Comparison of ENCODE assay signal across 8 mouse cellular contexts in the genomic region with DNA sequence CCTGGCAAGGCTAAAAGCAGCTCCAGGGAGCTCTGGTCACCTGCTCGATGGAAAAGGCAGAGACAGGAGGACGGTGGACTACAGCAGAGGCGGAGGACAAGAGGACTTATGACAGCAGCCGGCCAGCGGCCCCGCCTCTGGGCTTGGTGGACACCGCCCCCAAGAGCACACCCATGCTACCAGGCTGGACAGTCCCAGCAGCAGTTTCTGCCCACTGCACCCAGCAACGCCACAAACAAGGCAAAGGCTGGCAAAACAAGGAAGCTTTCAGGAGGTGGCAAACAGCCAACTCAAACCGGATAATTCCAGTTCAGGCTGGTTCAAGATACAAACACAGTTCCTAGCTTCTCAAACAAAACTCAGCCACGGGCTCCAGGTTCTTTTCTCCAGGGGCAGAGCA. TPM values are rescaled to one million over a fixed set of nuclear protein-coding genes. Genes with fewer than 3 reads are reported as not detected.
DNase-seq lines count a peak whose midpoint lies in the region; ATAC-seq and TF ChIP-seq lines count a peak whose summit lies in the region.
"Had no signal": no experiment of that assay in that cellular context is flagged by ENCODE, and none has a peak within 500 bp of the region (broad histone marks: within the 10 kb centered on the region; RNA-seq: fewer than 3 reads in every experiment).

No protein-coding gene starts in this region.

- H3K9ac ChIP-seq in hindbrain, postnatal 0 days (replicated peaks; ENCODE audit: low read length), result no peak overlapping the region

- 34% methylated on average over 10 of the region's 10 CpGs for WGBS in hindbrain, postnatal 0 days

- H3K27me3 ChIP-seq in hindbrain, postnatal 0 days (ENCODE audit: insufficient read depth, low read length), result no peaks in the 10 kb centered on the region
- H3K27me3 ChIP-seq: megakaryocyte, embryonic 14.5 days had no signal

- no peaks in the 10 kb centered on the region for H3K9me3 ChIP-seq in hindbrain, postnatal 0 days (ENCODE audit: low read length)

- peak; percentile 82 for DNase-seq in adrenal gland, adult 8-10 months
- DNase-seq in cerebellum, postnatal 25 days, result peak; percentile 71 to 73
- DNase-seq in gastrocnemius, postnatal 10 days, result peak; percentile 61
- peak; percentile 89 for DNase-seq in hindbrain, postnatal 0 days (ENCODE audit: low spot score)
- DNase-seq in left cerebral cortex, adult 8-10 months (ENCODE audit: low spot score in 2 of 2), result peak; percentile 51 to 74
- DNase-seq in mesoderm, embryonic 11.5 days (ENCODE audit: low read depth, low spot score), result peak; percentile 21
- peak; percentile 64 for DNase-seq in right cerebral cortex, postnatal 4 days

- H3K27ac ChIP-seq in hindbrain, postnatal 0 days, result peak overlapping the region; percentile 94

- no peak overlapping the region for H3K4me3 ChIP-seq in hindbrain, postnatal 0 days (ENCODE audit: low read length)

- peaks cover 6% of the 10 kb centered on the region for H3K4me1 ChIP-seq in hindbrain, postnatal 0 days (ENCODE audit: insufficient read depth, low read length)

- TF ChIP-seq CTCF in hindbrain, postnatal 0 days (IDR thresholded peaks at IDR 0.05; ENCODE audit: low read depth), result no peak

- H3K36me3 ChIP-seq in hindbrain, postnatal 0 days (ENCODE audit: insufficient read depth, low read length), result no peaks in the 10 kb centered on the region

- H3K4me2 ChIP-seq in hindbrain, postnatal 0 days (ENCODE audit: low read depth, low read length), result peak overlapping the region; percentile 35

- peak; percentile 96 for ATAC-seq in hindbrain, postnatal 0 days

RNA-seq across cellular contexts. Expression of gene Spen, which starts 32.0 kb away (rescaled TPM):
- total RNA-seq in adrenal gland, adult 8-10 months (2022), result 10 to 100 TPM; 53.0 to 94.3 (median 63.4) TPM
- total RNA-seq in gastrocnemius, postnatal 10 days (2021), result 10 to 100 TPM; 23.4 to 30.9 TPM
- 16.9 and 17.4 TPM in 2 replicates for total RNA-seq in hindbrain, postnatal 0 days (2014; rRNA removed)
- 11.0 and 13.0 TPM in 2 replicates for polyA plus RNA-seq in hindbrain, postnatal 0 days (2015; fragmentation: Nextera tagmentation; extraction: Ambion mirVana)
- 10 to 100 TPM; 57.2 to 66.6 (median 62.1) TPM for total RNA-seq in left cerebral cortex, adult 8-10 months (2022)

Comparison
In these comparisons a context has a peak if more than half of its experiments do, and no peak if none do; other contexts are left out.
1. DNase-seq: peak in every context shown above with its lines; median percentile 89 in hindbrain, postnatal 0 days; 82 in adrenal gland, adult 8-10 months; 72 in cerebellum, postnatal 25 days; 64 in right cerebral cortex, postnatal 4 days; 62 in left cerebral cortex, adult 8-10 months; 61 in gastrocnemius, postnatal 10 days; 21 in mesoderm, embryonic 11.5 days.